Mouse (Mus musculus) lung, adult 2 months (tissue): ENCODE measurements around the gene Enoph1.

Experiments
- CTCF ChIP-seq: fragments of 200-500 bp; IDR thresholded peaks from 2 replicates; pipeline ENCODE4 v1.5.1; 2011; ENCODE audit warnings: mild to moderate bottlenecking, low read length, control low read depth; ENCODE audit not compliant: insufficient read depth
- POLR2A ChIP-seq: fragments of 200-500 bp; IDR thresholded peaks from 2 replicates; pipeline ENCODE4 v1.6.1; 2011; ENCODE audit warnings: low read depth, mild to moderate bottlenecking, control low read depth, low read length, borderline replicate concordance; ENCODE audit errors: extremely low read depth

- no peak for TF ChIP-seq POLR2A
- TF ChIP-seq CTCF = no peak
Measured at GRCm38 (mm10) chr5:100043361-100043760, 3.6 kb downstream of the Enoph1 start.
